Mouse (Mus musculus): Measurements from ENCODE around the gene Strn.

The Strn gene

DNA sequence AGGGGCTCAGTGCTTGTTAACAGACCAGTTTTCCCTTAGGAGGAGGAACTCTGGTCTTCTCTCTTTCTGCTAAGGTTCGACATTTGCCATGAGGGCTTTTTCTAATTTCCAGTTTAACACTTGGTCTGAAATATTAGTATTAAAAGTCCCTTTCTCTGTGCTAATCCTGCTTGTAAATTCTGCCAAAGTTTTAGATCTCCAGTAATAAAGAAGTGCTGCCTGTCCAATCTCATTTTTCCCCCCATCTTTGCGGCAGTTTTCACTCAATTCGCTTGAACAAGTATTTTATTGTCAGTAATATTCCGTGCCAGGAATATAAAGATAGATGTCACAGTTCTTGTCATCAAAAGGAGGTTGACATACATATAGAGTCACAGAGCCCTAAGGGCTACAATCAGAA lies at the start of gene Strn:
Gene Strn, minus strand, starts transcription at position 101 of the 400 bp plus-strand sequence.
- in situ Hi-C loops (cut with MboI, MseI): no loop called here

DNA sequence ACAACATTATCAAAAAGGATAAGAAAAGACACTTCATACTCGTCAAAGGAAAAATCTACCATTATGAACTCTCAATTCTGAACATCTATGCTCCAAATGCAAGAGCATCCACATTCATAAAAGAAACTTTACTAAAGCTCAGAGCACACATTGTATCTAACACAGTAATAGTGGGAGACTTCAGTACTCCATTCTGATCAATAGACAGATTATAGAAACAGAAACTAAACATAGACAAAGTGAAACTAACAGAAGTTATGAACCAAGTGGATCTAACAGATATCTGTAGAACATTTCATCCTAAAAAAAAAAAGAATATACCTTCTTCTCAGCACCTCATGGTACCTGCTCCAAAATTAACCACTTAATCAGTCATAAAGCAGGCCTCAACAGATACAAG lies 41.8 kb upstream of the Strn start:
- in situ Hi-C loops (cut with MboI, MseI): no loop called here

DNA sequence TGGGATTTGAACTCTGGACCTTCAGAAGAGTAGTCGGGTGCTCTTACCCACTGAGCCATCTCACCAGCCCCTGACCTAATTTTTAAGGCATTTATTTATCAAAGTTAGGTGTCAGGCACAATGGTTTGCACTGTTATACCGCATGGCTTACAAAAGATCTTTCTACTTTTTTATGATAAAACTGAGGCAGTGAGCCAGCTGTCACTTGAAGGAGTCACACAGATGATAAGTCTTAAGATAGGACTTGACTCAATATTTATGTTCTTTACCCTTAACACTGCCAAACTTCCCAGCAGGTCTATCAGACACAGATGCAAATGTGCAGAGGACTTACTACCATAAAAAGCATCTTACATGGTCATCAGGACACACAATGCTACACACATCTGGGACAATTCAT lies 35.3 kb upstream of the Strn start:
- in situ Hi-C loops (cut with MboI, MseI): no loop called here

DNA sequence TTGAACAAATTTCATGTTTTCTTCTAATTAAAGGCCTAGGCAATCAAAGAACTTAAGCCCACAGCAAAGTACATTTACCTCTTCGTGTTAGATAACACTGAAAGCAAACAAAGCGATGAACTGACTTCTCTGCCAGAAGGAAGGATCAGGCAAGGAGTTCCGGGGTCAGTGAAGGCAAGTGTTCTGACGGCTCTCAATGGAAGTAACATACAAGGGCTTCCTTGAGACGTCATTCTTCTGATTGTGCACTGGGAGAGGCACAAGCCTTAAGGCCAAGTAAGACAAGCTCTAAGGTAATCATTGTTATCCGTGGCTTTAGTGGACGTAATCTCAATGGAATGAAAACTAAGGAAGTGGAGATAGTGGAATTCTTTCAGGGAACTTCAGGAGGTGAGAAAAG lies 33.9 kb upstream of the Strn start:
- in situ Hi-C loops (cut with MboI, MseI): no loop called here

DNA sequence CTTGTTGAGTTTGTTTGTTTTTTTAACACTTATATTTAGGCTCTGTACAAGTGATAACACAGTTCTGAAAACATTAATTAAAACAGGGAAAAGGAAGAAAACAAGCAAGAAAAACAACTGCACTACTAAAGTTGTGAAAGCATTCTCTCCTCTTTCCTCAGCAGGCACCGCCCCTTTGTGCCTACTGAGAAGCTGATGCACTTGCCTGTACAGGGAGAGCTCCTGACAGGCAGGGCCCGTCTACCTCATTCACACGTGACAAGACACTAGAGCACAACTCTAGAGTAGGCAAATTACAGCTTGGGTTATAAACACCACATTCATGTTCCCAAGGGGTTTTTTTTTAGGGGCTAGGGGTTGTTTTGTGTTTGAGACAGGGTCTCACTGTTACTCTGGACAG lies 32.3 kb upstream of the Strn start:
- in situ Hi-C loops (cut with MboI, MseI): no loop called here

DNA sequence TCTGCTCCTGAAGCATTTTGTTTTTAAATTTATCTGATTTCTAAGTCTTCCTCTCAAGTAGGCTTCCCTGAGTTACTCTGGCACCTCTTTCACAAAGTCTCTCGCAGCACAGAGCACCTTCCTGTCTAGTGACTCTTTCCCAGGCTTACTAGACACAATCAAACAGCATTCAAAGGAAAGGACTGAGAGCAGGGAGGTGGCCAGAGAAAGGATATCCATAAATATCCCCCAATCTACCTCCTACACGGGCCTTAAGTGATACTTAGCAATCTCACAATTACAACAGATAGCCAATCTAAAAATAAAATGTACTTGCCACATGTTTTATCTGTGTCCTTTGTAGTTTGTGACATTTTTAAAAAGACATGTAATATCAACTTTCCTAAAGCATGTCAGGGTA lies 31.9 kb upstream of the Strn start:
- in situ Hi-C loops (cut with MboI, MseI): no loop called here

DNA sequence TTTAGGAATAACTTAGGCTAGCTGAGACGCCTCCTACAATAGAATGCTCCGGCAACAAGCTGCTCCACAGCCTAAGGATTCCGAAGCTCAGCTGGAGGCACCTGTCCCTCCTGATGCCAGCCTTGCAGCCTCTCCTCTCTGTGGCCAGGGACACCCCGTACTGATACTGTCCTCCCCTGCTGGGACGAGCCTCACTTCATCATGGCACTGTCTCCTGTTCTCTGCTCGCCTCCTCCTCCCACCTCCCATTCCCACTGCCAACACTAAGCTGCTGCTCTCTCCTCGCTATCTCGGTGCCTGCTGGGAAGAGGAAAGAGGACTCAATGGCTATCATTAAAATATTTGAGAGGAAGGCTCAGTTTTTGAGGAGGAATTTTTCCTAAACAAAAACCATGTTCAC lies 30.6 kb upstream of the Strn start:
- in situ Hi-C loops (cut with MboI, MseI): no loop called here

DNA sequence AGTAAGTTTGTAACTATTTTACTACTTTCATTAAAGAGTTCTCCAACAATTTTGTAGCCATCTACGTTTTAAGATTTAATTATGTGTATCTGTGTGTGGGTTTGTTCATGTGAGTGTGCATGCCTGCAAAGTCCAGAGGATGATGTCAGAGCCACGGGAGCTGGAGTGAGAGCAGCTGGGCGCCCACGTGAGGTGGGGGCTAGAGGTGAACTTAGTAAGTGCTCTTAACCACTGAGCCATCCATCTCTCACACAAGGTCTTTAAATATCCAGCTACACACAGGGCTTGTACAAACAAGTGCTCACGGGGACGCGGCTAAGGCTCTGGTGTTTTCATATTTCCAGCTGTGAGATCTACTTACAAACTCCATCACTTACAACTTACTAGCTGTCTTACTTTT lies 29.1 kb upstream of the Strn start:
- in situ Hi-C loops (cut with MboI, MseI): no loop called here

DNA sequence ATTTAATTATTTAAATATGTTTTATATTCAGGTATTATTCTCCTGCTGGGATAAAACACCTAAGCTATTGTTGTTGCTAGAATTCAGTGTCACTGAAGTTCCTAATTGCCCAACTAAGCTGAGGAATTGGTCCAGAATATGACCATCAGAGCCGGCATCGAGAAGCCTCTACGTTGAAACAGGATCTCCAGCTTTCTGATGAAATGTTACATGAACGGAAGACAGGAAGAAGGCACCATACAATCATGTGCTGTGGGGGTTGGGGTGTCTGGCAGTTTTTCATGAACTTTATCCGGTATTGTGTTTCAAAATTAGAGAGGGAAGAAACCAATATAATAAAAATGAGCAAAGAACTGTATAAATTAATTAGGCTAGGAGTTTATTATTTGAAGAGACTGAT lies 26.3 kb upstream of the Strn start:
- in situ Hi-C loops (cut with MboI, MseI): no loop called here

DNA sequence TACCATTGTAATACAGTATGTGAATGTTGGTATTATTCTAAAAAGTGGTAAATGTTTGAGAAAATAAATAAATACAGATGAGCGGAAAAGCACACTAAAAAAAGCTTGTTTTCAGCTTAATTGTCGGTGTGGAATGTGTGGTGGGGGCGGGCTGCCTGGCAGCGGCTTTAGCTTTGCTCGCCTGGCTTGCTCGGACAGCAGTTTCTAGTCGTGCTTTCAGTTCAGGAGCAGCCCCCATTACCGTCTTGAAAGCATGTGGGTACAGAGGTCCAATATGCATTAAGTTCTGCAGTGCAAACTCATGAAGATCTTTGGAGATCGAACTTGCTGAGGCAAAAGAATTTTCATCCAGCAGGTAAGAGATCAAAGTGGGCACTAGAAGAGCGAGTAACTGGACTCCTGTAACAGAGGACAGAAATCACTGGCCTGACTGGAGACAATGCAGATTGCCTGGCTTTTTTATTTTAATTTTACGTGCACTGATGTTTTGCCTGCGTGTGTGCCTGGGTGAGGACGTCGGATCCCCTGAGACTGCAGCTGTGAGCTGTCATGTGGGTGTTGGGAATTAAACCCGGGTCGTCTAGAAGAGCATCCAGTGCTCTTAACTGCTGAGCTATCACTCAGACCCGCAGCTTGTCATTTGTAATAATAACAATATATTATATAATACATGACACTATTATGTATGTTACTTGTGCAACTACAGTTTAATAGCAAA lies 16.1 kb upstream of the Strn start:
- in situ Hi-C loops (cut with MboI, MseI): no loop called here

DNA sequence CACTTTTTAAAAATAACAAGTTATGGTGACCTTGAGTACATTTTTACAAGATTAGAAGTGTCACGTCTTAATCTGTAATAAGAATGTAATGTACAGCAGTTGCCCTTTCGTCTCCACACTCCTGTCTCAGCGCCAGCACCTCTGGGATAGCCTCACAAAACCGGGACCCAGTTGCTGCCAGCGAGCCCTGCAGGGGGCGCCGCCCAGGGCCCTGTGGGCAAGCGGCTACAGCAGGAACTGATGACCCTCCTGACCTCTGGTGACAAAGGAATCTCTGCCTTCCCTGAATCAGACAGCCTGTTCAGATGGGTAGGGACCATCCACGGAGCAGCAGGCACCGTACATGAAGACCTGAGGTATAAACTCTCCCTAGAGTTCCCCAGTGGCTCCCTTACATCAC lies 15.1 kb upstream of the Strn start:
- in situ Hi-C loops (cut with MboI, MseI): no loop called here

DNA sequence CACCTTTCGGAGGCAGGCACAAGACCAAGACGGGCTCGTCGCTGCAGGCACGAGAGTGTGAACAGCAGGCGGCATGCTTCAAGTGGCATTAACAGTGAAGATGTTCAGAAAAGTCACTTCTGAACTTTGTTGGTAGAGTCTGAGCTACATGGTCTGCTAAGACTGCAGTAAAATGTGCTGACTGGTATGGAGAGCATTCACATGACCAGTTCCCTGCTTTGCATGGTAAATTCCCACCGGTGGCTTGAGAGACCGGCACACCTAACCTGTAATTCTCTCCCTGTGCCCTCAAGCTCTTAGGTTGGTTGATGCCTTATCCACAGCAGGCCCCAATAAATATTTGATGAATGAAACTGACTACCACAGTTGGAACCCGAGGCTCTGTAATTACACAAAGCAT lies 11.4 kb upstream of the Strn start:
- in situ Hi-C loops (cut with MboI, MseI): no loop called here

DNA sequence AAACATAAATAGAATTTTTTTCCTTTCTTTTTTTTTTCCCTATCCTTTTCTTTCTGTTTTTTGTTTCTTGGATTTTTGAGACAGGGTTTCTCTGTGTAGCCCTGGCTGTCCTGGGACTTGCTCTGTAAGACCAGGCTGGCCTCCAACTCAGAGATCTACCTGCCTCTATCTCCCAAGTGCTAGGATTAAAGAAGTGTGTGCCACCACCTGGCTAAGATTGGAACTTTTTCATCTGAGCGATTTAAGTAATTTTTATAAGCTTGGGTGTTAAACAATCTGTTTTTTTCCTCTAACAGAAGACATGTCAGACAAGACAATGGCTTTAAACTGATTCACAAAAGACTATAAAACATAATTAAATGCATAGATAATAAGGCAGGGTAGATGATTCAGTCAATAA lies 1.4 kb upstream of the Strn start:
- in situ Hi-C loops (cut with MboI, MseI): no loop called here

DNA sequence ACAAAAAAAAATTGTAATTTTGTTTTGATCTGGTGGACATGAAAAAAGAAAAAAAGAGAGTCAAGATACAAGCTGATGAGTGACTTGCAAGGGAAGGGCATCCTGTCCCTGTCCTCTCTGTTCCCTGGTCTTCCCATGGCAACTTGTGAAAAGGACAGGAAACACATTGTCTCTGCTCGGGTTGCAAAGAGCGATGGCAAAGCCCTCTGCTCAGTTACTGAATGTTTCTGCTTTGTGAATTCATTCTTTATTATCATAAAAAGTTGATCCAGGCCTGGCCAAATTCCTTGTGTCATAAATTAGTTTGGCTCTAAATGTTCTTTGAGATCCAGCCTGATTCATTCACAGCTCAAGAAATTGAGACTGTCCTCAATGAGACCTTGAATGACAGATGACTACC lies 775 bp upstream of the Strn start:
- in situ Hi-C loops (cut with MboI, MseI): no loop called here

DNA sequence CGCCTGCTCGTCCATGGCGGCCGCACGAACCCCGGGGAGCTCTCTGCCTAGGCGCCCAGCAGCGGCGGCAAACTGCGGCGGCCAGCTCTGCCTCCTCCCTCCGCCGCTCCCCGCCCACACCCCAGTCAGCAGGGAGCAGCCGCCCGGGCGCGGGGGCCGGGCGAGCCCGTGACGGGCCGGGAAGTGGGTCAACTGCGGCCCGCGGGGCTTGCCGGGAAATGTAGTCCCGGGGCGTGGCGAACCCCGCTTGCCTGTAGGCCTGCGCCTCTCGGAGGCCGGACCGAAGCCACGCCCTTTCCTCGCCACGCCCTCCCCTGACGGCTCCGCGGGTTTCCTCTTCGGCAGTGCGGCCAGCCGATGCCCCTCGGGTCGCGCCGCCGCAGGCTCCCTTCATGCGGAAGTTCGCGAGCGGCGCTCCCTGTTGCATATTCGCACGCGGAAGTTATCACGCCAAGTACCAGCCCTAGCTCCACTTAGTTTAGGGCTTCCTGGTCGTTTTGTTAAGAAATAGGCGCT lies 465 bp downstream of the Strn start:
- in situ Hi-C loops (cut with MboI, MseI): no loop called here

DNA sequence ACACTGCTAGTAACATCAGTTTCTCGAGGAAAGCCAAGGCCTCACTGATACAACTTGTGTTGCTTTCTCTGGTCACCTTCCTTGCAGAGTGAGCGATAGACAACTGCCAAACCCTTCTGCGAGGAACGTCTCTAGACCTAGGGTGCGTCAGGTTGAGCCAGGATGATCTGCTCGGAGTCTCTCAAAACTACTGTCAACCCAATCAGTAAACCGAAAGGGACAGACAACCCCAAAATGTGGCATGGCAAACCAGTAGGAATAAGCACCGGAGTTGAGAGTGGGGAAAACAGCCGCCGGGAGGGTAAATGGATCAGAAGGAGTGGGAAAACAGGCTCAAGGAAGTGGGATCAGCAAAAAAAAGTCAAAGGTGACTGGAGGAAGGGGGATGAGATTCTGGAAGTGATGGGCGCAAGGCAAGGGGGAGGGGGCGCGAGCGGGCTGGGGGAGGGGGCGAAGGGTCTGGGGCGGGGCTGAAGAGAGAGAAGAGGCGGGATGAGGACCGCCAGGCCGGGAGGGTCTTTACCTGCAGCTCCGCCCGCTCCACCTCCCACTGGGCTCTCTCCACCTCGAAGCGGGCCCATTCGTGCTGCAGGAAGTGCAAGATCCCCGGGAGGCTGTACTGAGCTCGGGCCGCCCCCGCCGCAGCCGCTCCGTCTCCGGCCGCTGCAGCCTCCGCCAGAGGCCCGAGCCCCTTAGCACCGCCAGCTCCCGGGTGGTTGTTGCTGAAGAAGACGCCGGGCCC lies 1.1 kb downstream of the Strn start:
- in situ Hi-C loops (cut with MboI, MseI): no loop called here

DNA sequence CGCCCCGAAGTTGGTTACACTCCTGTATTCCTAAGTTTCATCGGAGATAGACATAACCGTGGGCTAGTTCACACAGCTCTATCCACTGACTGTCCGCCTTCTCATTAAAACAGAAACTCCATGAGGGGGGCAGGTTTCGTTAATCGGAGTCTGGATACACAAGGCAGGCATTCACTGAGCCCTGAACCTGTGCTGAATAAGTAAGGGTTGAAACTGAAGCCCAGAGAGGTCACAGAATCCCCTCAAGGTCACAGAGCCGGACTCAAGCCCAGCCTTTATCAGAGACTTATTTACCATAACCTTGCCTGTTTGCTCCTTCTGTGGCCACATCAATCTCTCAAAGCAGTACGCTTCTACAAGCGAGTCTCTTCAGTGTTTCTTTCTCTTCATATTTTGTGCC lies 2.2 kb downstream of the Strn start:
- in situ Hi-C loops (cut with MboI, MseI): no loop called here

DNA sequence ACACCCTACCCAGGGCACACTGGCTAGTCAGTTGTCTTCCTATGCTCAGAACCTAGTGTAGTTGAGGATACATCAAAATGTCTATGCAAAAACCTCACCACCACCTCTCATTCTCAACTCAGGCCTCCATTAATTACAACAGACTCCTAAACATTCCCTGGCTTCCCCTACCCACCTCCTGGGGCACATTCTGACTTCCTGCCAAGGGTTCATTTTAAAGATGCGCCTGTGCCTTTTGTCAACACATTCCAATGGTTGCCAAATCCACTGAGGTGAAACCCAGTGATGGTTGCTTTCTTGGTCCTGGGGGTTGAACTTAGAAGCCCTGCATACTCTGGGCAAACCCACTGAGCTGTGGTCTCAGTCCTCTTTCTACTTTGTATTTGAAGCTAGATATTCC lies 4.9 kb downstream of the Strn start:
- in situ Hi-C loops (cut with MboI, MseI): no loop called here

DNA sequence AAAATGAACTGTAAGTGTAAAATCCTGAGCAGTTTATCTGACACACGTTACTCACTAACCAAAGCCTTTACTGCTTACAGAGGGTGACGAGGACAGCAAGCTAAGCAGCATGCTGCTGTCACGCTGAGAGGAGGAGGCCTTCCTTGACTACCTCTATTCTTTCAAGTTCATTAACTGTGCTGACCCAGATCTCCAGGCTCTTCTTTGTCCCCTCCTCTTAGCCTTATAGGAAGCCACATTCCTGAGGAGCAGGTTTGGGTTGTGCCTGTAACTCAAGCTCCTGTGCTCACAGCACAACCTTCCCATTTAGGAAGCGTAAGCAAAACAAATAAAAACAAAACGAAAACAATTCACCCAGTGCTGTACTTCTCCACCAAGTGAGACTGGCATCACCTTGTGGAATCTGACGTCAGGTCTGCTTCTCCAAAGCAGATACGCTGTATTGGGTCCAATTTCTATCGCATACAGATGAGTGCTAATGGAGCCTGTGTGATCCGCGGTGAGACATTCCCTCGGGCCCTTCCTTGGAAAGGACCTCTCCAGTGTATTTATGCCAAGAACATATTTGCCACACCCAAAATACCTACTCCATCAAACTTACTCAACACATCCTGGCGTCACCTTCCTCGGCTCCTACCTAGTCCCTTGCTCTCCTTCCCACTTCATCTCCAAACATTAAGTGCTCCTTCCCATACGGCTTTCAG lies 10.1 kb downstream of the Strn start:
- in situ Hi-C loops (cut with MboI, MseI): no loop called here

DNA sequence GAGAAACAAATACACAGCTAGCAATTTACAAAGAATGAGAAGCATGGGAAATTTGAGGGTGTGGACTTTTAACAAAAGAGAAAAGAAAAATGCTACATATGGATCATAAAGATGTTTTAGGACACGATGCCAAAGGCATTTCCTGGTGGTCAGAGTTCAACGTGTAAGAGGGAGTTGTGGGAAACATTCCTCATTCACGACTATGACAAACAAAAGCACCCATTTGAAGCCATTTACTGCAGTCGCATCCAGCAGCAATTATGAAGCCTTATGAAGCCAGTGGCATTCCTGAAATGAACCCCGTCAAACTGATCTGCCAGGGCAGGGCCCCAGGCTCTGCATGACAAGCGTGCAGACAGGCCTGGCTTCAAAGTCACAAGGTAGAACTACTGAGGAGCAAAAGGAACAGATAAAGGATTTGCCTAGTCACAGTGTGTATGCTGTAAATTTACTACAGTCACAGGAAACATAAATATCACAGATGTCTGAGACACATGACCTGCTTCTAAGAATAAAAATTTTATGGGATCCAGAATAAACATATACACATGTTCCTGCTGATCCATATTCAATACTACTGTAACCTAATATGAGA lies 12.4 kb downstream of the Strn start:
- in situ Hi-C loops (cut with MboI, MseI): no loop called here

DNA sequence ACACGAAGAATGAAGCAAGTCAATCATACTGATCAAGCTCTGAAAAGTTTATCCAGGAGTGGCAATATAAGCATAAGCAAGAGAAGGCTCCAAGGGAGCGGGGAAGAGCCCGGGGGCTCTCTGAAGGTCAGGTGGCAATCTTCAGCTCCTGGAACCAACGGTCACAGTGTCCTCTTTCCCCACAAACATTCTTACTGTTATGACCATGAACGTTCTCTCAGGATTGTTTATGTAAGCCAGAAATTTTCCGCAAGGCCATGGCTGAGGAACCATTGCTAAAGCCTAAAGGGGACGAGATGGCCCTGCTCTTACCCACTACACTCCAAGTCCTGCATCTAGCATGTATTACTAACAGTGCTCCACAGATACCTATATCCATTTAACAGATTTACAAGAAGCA lies 15.3 kb downstream of the Strn start:
- in situ Hi-C loops (cut with MboI, MseI): no loop called here

DNA sequence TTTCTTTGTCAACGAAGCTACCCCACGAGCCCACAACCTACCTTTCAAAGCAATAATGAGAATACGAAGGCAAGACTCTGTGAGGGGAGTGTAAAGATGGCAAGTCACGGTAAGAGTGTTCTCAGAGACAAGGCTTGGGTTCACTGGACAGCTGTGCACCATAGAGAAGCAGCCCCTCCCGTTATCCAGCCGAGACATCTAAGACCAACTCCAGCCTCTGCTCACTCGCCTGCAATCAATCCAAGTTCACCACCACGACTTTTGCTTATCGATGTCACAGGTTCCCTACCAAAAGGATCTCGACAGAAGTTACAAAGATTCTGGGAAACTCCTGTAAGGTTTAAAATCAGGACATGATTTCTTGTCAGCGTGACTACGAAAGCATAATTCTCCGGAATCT lies 17.9 kb downstream of the Strn start:
- in situ Hi-C loops (cut with MboI, MseI): no loop called here

Measured in regulatory T cell (primary cell).